Mouse (Mus musculus) lung, postnatal 36 days (tissue): Measurements from ENCODE around the gene A830018L16Rik.
A peak's percentile ranks its signal among the peaks of the same experiment; 100 is the strongest.
"Not testable (repeated sequence)": the region's sequence is repeated elsewhere in the genome, so short reads cannot be mapped to it uniquely, and the experiment has no call there.

ENCODE experiments used
- DNase-seq: peaks from one replicate; pipeline ENCODE4 v3.0.0; 2022; ENCODE audit warnings: mixed read lengths

A830018L16Rik gene

GRCm38 (mm10) chr1:11413894-11414556, at the start of gene A830018L16Rik:
Gene A830018L16Rik, plus strand, starts transcription at chr1:11414105.
- DNase-seq, result peak; percentile 21

GRCm38 (mm10) chr1:11385846-11386245, 28.1 kb upstream of the A830018L16Rik start:
- DNase-seq, result no peak

- DNase-seq, result no peak
These were observed 18.5 kb upstream of the A830018L16Rik start for GRCm38 (mm10) chr1:11395408-11395807.

- DNase-seq, result no peak
These were observed 17.7 kb upstream of the A830018L16Rik start for GRCm38 (mm10) chr1:11395996-11396736.

GRCm38 (mm10) chr1:11401159-11401558, 12.7 kb upstream of the A830018L16Rik start:
- no peak for DNase-seq

GRCm38 (mm10) chr1:11405527-11405926, 8.4 kb upstream of the A830018L16Rik start:
- DNase-seq, result no peak

GRCm38 (mm10) chr1:11406026-11406425, 7.9 kb upstream of the A830018L16Rik start:
- no peak for DNase-seq

GRCm38 (mm10) chr1:11414560-11414959, 655 bp downstream of the A830018L16Rik start:
- peak; percentile 2 for DNase-seq

- no peak for DNase-seq
These were observed 13.4 kb downstream of the A830018L16Rik start for GRCm38 (mm10) chr1:11427310-11427709.

GRCm38 (mm10) chr1:11458353-11458752, 44.4 kb downstream of the A830018L16Rik start:
- DNase-seq, result peak; percentile 29

GRCm38 (mm10) chr1:11466325-11466724, 52.4 kb downstream of the A830018L16Rik start:
- DNase-seq, result no peak

- DNase-seq, result no peak
These were observed 53.2 kb downstream of the A830018L16Rik start for GRCm38 (mm10) chr1:11467065-11467643.

GRCm38 (mm10) chr1:11492936-11493335, 79.0 kb downstream of the A830018L16Rik start:
- DNase-seq, result no peak

- DNase-seq, result no peak
These were observed 87.7 kb downstream of the A830018L16Rik start for GRCm38 (mm10) chr1:11501556-11501955.

- DNase-seq, result not testable (repeated sequence)
These were observed 135.9 kb downstream of the A830018L16Rik start for GRCm38 (mm10) chr1:11549810-11550209.

- peak; percentile 0 for DNase-seq
These were observed 151.4 kb downstream of the A830018L16Rik start for GRCm38 (mm10) chr1:11565309-11565708.

GRCm38 (mm10) chr1:11566730-11567129, 152.8 kb downstream of the A830018L16Rik start:
- DNase-seq, result no peak

GRCm38 (mm10) chr1:11567300-11567885, 153.5 kb downstream of the A830018L16Rik start:
- no peak for DNase-seq

GRCm38 (mm10) chr1:11570274-11570673, 156.4 kb downstream of the A830018L16Rik start:
- DNase-seq, result no peak

- no peak for DNase-seq
These were observed 159.6 kb downstream of the A830018L16Rik start for GRCm38 (mm10) chr1:11573462-11573861.

GRCm38 (mm10) chr1:11580026-11580425, 166.1 kb downstream of the A830018L16Rik start:
- no peak for DNase-seq

- no peak for DNase-seq
These were observed 174.4 kb downstream of the A830018L16Rik start for GRCm38 (mm10) chr1:11588305-11588704.

GRCm38 (mm10) chr1:11650137-11650536, 236.2 kb downstream of the A830018L16Rik start:
- DNase-seq, result no peak
